27 mouse cellular contexts compared by ENCODE assay signal in the genomic region with DNA sequence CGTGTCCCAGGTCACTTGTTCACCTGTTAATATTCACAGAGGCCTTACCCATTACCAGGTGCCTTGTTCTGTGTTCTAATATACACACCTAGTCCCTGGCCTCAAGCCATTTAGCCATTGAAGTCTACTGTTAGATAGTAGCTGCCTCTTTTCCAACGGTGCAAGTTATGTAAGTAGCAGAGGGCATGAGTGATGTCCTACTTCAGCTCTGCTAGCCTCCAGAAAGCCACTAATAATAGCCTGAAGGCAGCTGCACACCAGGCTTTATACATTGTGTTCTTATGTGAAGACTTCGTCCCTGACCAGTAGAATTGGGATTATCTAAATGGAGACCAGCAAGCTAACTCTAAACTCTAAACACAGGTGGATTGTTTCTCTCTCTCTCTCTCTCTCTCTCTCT.
"Had no signal": no experiment of that assay in that cellular context is flagged by ENCODE, and none has a peak within 500 bp of the region (broad histone marks: within the 10 kb centered on the region; RNA-seq: fewer than 3 reads in every experiment).

No protein-coding gene starts in this region.

- DNase-seq: gastrocnemius, postnatal 14 days; gastrocnemius, postnatal 36 days; heart, postnatal 10 days; heart, postnatal 4 days; kidney, adult 18-20 months; kidney, adult 8-10 months; kidney, postnatal 10 days; kidney, postnatal 25 days; kidney, postnatal 4 days; liver; liver, embryonic 13.5 days had no signal

- H3K36me3 ChIP-seq: heart, embryonic 10.5 days; heart, embryonic 15.5 days; intestine, embryonic 15.5 days; limb, embryonic 10.5 days; liver, embryonic 13.5 days; liver, embryonic 15.5 days had no signal

- ATAC-seq: hindbrain, embryonic 16.5 days; inflammation-experienced regulatory T-cells, adult 6 months; intestine, embryonic 15.5 days; intestine, postnatal 0 days had no signal

- H3K4me2 ChIP-seq: heart, embryonic 13.5 days; heart, embryonic 15.5 days; hindbrain, embryonic 12.5 days; hindbrain, embryonic 14.5 days; intestine, embryonic 15.5 days; limb, embryonic 12.5 days; liver, embryonic 11.5 days; liver, embryonic 13.5 days; liver, embryonic 15.5 days had no signal

- H3K9me3 ChIP-seq: heart, embryonic 10.5 days; heart, embryonic 13.5 days; heart, embryonic 15.5 days; hindbrain, embryonic 10.5 days; hindbrain, embryonic 12.5 days; intestine, embryonic 15.5 days; limb, embryonic 10.5 days; limb, embryonic 12.5 days; liver, embryonic 13.5 days; liver, embryonic 15.5 days had no signal

- H3K4me1 ChIP-seq: heart, embryonic 10.5 days; hindbrain, embryonic 10.5 days; hindbrain, embryonic 12.5 days; intestine, embryonic 15.5 days; limb, embryonic 10.5 days; limb, embryonic 12.5 days; liver, embryonic 13.5 days; liver, embryonic 15.5 days had no signal

- H3K4me3 ChIP-seq: heart, embryonic 10.5 days; heart, embryonic 13.5 days; heart, embryonic 15.5 days; hindbrain, embryonic 10.5 days; hindbrain, embryonic 12.5 days; intestine, embryonic 15.5 days; layer of hippocampus, adult 2 months; left cerebral cortex, adult 2 months; limb, embryonic 10.5 days; limb, embryonic 12.5 days; liver, embryonic 13.5 days; liver, embryonic 15.5 days had no signal

- H3K9ac ChIP-seq: heart, embryonic 13.5 days; heart, embryonic 15.5 days; hindbrain, embryonic 12.5 days; hindbrain, embryonic 14.5 days; intestine, embryonic 15.5 days; limb, embryonic 12.5 days; liver, embryonic 13.5 days; liver, embryonic 15.5 days had no signal

- H3K27me3 ChIP-seq: heart, embryonic 13.5 days; heart, embryonic 15.5 days; hindbrain, embryonic 12.5 days; intestine, embryonic 15.5 days; limb, embryonic 12.5 days; liver, embryonic 13.5 days; liver, embryonic 15.5 days had no signal

- H3K27ac ChIP-seq: heart, embryonic 10.5 days; heart, embryonic 13.5 days; heart, embryonic 15.5 days; hindbrain, embryonic 10.5 days; hindbrain, embryonic 12.5 days; hindbrain, embryonic 14.5 days; intestine, embryonic 15.5 days; left cerebral cortex, adult 2 months; limb, embryonic 10.5 days; limb, embryonic 12.5 days; liver, embryonic 13.5 days; liver, embryonic 15.5 days had no signal
